Mouse (Mus musculus): ENCODE measurements around the gene Galntl6. TPM values are rescaled to one million over a fixed set of nuclear protein-coding genes. Genes with fewer than 3 reads are reported as not detected.

Gene Galntl6
- total RNA-seq, 1 experiment: 0.09 TPM

DNA sequence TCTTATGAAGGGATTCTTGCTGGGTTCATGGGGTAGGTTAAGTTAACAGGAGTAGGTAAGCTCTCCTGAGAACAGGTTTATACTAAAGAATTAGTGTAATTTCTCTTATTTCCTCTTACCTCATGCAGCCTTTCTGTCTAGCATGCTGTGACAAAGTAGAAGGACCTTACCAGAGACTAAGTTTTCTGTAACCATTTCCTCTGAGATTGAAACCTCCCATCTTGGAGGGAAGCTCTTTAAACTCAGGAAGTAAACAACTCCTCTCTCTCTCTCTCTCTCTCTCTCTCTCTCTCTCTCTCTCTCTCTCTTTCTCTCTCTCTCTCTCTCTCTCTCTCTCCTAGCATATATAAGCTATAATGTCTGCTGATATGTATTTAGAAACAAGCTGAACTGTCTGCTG, 1153.6 kb downstream of the Galntl6 start:
- Histone ChIP-seq H3K36me3 (ENCODE audit: control insufficient read depth, insufficient read depth, low read length, poor library complexity, severe bottlenecking) (no peaks in the 10 kb centered on the region), H3K4me1 (ENCODE audit: control insufficient read depth in 2 of 2, insufficient read depth in 2 of 2, low read length in 2 of 2, poor library complexity in 1 of 2) (peaks cover 9 to 22% of the 10 kb centered on the region in 2 experiments), H3K9me3 (ENCODE audit: control insufficient read depth, insufficient read depth, low read depth, low read length) (no peaks in the 10 kb centered on the region), H3K27ac (ENCODE audit: insufficient read depth, low read depth, low read length, poor library complexity, severe bottlenecking) (no peak overlapping the region), H3K4me3 (ENCODE audit: insufficient read depth in 1 of 2, low read depth in 1 of 2, low read length in 2 of 2, poor library complexity in 1 of 2, severe bottlenecking in 1 of 2) (no peak overlapping the region), H3K9ac (ENCODE audit: insufficient read depth, low read depth, low read length, poor library complexity, severe bottlenecking) (no peak overlapping the region)
- TF ChIP-seq ZNF384 (IDR thresholded peaks at IDR 0.05; ENCODE audit: low read depth, low read length): no peak
- TF ChIP-seq CHD2 (IDR thresholded peaks at IDR 0.05; ENCODE audit: low read depth, low read length): no peak
- DNase-seq (ENCODE audit: low read depth, low spot score): no peak
- in situ Hi-C loops (cut with MboI; ENCODE audit: low sequenced_read_pairs in 2 of 2, unreplicated experiment in 2 of 2): no loop called here

DNA sequence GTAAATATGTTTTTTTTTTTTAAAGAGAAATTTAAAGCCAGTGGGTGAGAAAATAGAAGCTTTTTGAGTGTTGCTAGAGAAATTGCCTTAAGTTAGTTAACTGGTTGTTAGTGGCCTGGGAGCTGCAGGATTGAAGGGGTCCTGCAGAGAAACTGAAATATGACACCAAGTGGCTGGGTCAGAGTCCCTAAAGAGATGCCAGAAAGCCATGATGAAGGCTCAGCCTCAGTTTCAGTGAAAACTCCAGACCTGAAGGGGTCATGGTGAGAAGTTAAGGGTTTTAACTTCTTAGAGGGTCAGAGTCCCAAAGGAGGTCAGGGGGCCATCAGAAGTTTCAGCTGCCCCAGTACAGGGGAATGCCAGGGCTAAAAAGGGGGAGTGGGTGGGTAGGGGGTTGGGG, 1155.0 kb downstream of the Galntl6 start:
- TF ChIP-seq ZC3H11A (IDR thresholded peaks at IDR 0.05; ENCODE audit: borderline replicate concordance, low read depth, low read length) (no peak), ZNF384 (IDR thresholded peaks at IDR 0.05; ENCODE audit: low read depth, low read length) (no peak), CHD2 (IDR thresholded peaks at IDR 0.05; ENCODE audit: low read depth, low read length) (no peak), HCFC1 (IDR thresholded peaks at IDR 0.05; ENCODE audit: borderline replicate concordance, insufficient read depth, low read length) (no peak), MAFK (IDR thresholded peaks at IDR 0.05; ENCODE audit: insufficient read depth, low read depth, low read length) (no peak)
- no peak overlapping the region for H3K4me3 ChIP-seq (ENCODE audit: insufficient read depth in 1 of 2, low read depth in 1 of 2, low read length in 2 of 2, poor library complexity in 1 of 2, severe bottlenecking in 1 of 2)
- H3K27ac ChIP-seq (ENCODE audit: insufficient read depth, low read depth, low read length, poor library complexity, severe bottlenecking): no peak overlapping the region
- in situ Hi-C loops (cut with MboI; ENCODE audit: low sequenced_read_pairs in 2 of 2, unreplicated experiment in 2 of 2): no loop called here
- DNase-seq (ENCODE audit: low read depth, low spot score): no peak
- no peak overlapping the region for H3K9ac ChIP-seq (ENCODE audit: insufficient read depth, low read depth, low read length, poor library complexity, severe bottlenecking)
- peaks cover 9 to 16% of the 10 kb centered on the region in 2 experiments for H3K4me1 ChIP-seq (ENCODE audit: control insufficient read depth in 2 of 2, insufficient read depth in 2 of 2, low read length in 2 of 2, poor library complexity in 1 of 2)
- no peaks in the 10 kb centered on the region for H3K36me3 ChIP-seq (ENCODE audit: control insufficient read depth, insufficient read depth, low read length, poor library complexity, severe bottlenecking)
- H3K9me3 ChIP-seq (ENCODE audit: control insufficient read depth, insufficient read depth, low read depth, low read length): no peaks in the 10 kb centered on the region

- in situ Hi-C loops (cut with MboI; ENCODE audit: low sequenced_read_pairs in 2 of 2, unreplicated experiment in 2 of 2): no loop called here
- H3K9me3 ChIP-seq (ENCODE audit: control insufficient read depth, insufficient read depth, low read depth, low read length): no peaks in the 10 kb centered on the region
- H3K4me1 ChIP-seq (ENCODE audit: control insufficient read depth in 2 of 2, insufficient read depth in 2 of 2, low read length in 2 of 2, poor library complexity in 1 of 2): no peaks in the 10 kb centered on the region
- no peak for DNase-seq (ENCODE audit: low read depth, low spot score)
- no peaks in the 10 kb centered on the region for H3K36me3 ChIP-seq (ENCODE audit: control insufficient read depth, insufficient read depth, low read length, poor library complexity, severe bottlenecking)
- no peak overlapping the region for H3K9ac ChIP-seq (ENCODE audit: insufficient read depth, low read depth, low read length, poor library complexity, severe bottlenecking)
- no peak overlapping the region for H3K27ac ChIP-seq (ENCODE audit: insufficient read depth, low read depth, low read length, poor library complexity, severe bottlenecking)
- TF ChIP-seq CHD2 (IDR thresholded peaks at IDR 0.05; ENCODE audit: low read depth, low read length): no peak
- no peak for TF ChIP-seq ZC3H11A (IDR thresholded peaks at IDR 0.05; ENCODE audit: borderline replicate concordance, low read depth, low read length)
- no peak for TF ChIP-seq ZNF384 (IDR thresholded peaks at IDR 0.05; ENCODE audit: low read depth, low read length)
- TF ChIP-seq MAFK (IDR thresholded peaks at IDR 0.05; ENCODE audit: insufficient read depth, low read depth, low read length): no peak
- TF ChIP-seq HCFC1 (IDR thresholded peaks at IDR 0.05; ENCODE audit: borderline replicate concordance, insufficient read depth, low read length): no peak
- no peak overlapping the region for H3K4me3 ChIP-seq (ENCODE audit: insufficient read depth in 1 of 2, low read depth in 1 of 2, low read length in 2 of 2, poor library complexity in 1 of 2, severe bottlenecking in 1 of 2)
Measured at GRCm38 (mm10) chr8:57754066-57754465, 1158.4 kb downstream of the Galntl6 start.

- no peaks in the 10 kb centered on the region for H3K9me3 ChIP-seq (ENCODE audit: control insufficient read depth, insufficient read depth, low read depth, low read length)
- no peak overlapping the region for H3K4me3 ChIP-seq (ENCODE audit: insufficient read depth in 1 of 2, low read depth in 1 of 2, low read length in 2 of 2, poor library complexity in 1 of 2, severe bottlenecking in 1 of 2)
- H3K27ac ChIP-seq (ENCODE audit: insufficient read depth, low read depth, low read length, poor library complexity, severe bottlenecking): no peak overlapping the region
- DNase-seq (ENCODE audit: low read depth, low spot score): no peak
- no peaks in the 10 kb centered on the region for H3K36me3 ChIP-seq (ENCODE audit: control insufficient read depth, insufficient read depth, low read length, poor library complexity, severe bottlenecking)
- H3K4me1 ChIP-seq (ENCODE audit: control insufficient read depth in 2 of 2, insufficient read depth in 2 of 2, low read length in 2 of 2, poor library complexity in 1 of 2): peaks cover 5 to 7% of the 10 kb centered on the region in 2 experiments; a peak in 2 of 4 replicates
- H3K9ac ChIP-seq (ENCODE audit: insufficient read depth, low read depth, low read length, poor library complexity, severe bottlenecking): no peak overlapping the region
- in situ Hi-C loops (cut with MboI; ENCODE audit: low sequenced_read_pairs in 2 of 2, unreplicated experiment in 2 of 2): no loop called here
- TF ChIP-seq ZC3H11A (IDR thresholded peaks at IDR 0.05; ENCODE audit: borderline replicate concordance, low read depth, low read length): no peak
- TF ChIP-seq HCFC1 (IDR thresholded peaks at IDR 0.05; ENCODE audit: borderline replicate concordance, insufficient read depth, low read length): no peak
- no peak for TF ChIP-seq CHD2 (IDR thresholded peaks at IDR 0.05; ENCODE audit: low read depth, low read length)
- no peak for TF ChIP-seq MAFK (IDR thresholded peaks at IDR 0.05; ENCODE audit: insufficient read depth, low read depth, low read length)
- no peak for TF ChIP-seq ZNF384 (IDR thresholded peaks at IDR 0.05; ENCODE audit: low read depth, low read length)
Measured at GRCm38 (mm10) chr8:57743636-57744035, 1168.8 kb downstream of the Galntl6 start.

GRCm38 (mm10) chr8:57741983-57742382, 1170.5 kb downstream of the Galntl6 start:
- Histone ChIP-seq H3K27ac (ENCODE audit: insufficient read depth, low read depth, low read length, poor library complexity, severe bottlenecking) (no peak overlapping the region), H3K4me1 (ENCODE audit: control insufficient read depth in 2 of 2, insufficient read depth in 2 of 2, low read length in 2 of 2, poor library complexity in 1 of 2) (peaks cover 9 to 11% of the 10 kb centered on the region in 2 experiments; a peak in 2 of 4 replicates), H3K4me3 (ENCODE audit: insufficient read depth in 1 of 2, low read depth in 1 of 2, low read length in 2 of 2, poor library complexity in 1 of 2, severe bottlenecking in 1 of 2) (no peak overlapping the region), H3K36me3 (ENCODE audit: control insufficient read depth, insufficient read depth, low read length, poor library complexity, severe bottlenecking) (no peaks in the 10 kb centered on the region), H3K9me3 (ENCODE audit: control insufficient read depth, insufficient read depth, low read depth, low read length) (no peaks in the 10 kb centered on the region), H3K9ac (ENCODE audit: insufficient read depth, low read depth, low read length, poor library complexity, severe bottlenecking) (no peak overlapping the region)
- DNase-seq (ENCODE audit: low read depth, low spot score): no peak
- TF ChIP-seq HCFC1 (IDR thresholded peaks at IDR 0.05; ENCODE audit: borderline replicate concordance, insufficient read depth, low read length): no peak
- no peak for TF ChIP-seq CHD2 (IDR thresholded peaks at IDR 0.05; ENCODE audit: low read depth, low read length)
- TF ChIP-seq MAFK (IDR thresholded peaks at IDR 0.05; ENCODE audit: insufficient read depth, low read depth, low read length): no peak
- no peak for TF ChIP-seq ZC3H11A (IDR thresholded peaks at IDR 0.05; ENCODE audit: borderline replicate concordance, low read depth, low read length)
- TF ChIP-seq ZNF384 (IDR thresholded peaks at IDR 0.05; ENCODE audit: low read depth, low read length): no peak
- in situ Hi-C loops (cut with MboI; ENCODE audit: low sequenced_read_pairs in 2 of 2, unreplicated experiment in 2 of 2): no loop called here

Data from ES-E14 (cell line).